Mouse (Mus musculus) mesoderm, embryonic 11.5 days (tissue): ENCODE data around the gene Fyn.

ENCODE experiments used
- DNase-seq: peaks from one replicate; pipeline ENCODE4 v3.0.0-alpha.2; 2012; ENCODE audit warnings: low read depth, low spot score

Gene Fyn

GRCm38 (mm10) chr10:39471714-39472531, 103.3 kb downstream of the Fyn start:
- DNase-seq, result no peak

GRCm38 (mm10) chr10:39472923-39473322, 104.3 kb downstream of the Fyn start:
- no peak for DNase-seq

DNA sequence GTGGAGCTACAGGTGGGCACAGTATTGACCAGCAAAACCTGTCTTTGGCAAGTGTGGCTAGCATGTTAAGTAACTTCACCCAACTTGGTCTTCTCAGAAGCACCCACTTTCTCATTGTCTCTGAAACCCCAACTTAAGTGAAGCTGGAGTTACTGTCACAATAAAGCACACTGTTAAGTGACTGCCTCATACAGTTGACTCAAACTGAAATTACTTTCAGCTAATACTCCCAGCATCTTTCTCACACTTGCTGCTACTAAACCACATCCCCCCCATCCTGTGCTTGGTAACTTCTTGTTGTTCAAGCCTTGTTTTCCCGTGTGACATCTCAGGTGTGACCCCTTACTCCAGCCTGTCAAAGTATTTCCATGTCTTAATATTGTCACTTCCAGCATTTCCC, 110.7 kb downstream of the Fyn start:
- DNase-seq, result no peak

DNA sequence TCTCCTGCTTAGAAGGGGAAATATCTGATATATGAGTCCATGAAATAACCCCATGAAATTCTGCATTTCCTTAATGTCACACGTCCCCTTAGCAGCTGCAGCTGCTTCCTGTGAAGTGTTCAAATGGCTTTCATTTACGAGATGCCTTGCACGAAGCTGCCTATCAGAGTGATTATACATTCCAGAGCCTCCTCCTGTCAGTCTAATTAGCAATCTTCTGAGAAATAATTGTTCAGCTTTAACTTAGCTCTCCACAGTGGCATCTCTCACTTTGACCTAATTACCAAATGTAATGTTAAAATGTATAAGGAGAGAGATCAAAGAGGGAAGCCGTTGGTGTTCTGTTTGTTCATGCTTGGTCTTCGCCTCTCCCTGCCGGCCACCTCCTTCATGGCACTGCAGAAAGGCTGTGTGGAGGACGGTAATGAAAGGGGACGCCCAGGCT, 115.7 kb downstream of the Fyn start:
- no peak for DNase-seq

DNA sequence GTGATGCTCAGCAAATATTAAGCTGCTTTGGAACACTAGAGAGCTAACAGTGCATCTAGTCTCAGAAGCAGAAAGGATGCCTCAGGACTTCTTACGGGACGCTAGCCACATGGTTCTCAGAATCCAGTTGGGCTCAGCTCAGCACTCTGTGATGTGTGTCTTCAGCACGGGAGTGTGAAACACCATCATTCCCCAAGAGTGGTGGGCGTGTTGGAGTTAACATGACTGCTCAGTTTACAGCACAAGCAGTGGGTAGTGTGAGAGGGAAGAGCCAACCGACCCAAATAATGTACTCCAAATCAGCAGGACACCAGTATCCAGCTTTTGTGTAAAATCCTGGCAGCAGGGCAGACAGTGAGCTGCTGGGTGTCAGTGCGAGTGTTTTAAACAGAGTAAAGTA, 116.2 kb downstream of the Fyn start:
- no peak for DNase-seq

DNA sequence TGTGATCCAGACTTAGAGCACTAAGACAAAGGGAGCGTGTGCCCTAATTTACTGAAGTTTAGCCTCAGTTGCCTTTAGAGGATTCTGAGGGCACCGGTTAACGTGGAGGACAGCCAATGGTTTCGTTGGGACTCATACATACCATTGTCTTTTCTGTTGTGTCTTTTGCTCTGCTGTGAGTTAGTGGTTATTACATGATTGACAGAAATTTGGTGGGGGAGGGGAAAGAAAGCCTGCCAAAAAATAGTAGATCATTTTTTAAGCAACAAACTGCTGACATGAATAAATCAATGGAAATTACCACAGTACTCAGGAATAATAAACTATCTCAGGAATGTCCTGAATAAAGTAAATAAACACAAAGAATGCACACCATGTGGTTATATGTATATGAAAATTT, 117.3 kb downstream of the Fyn start:
- no peak for DNase-seq

- no peak for DNase-seq
These were observed 118.1 kb downstream of the Fyn start for GRCm38 (mm10) chr10:39486501-39487450.

GRCm38 (mm10) chr10:39487740-39488415, 119.2 kb downstream of the Fyn start:
- DNase-seq, result no peak

- DNase-seq, result no peak
These were observed 119.9 kb downstream of the Fyn start for GRCm38 (mm10) chr10:39488542-39488941.

DNA sequence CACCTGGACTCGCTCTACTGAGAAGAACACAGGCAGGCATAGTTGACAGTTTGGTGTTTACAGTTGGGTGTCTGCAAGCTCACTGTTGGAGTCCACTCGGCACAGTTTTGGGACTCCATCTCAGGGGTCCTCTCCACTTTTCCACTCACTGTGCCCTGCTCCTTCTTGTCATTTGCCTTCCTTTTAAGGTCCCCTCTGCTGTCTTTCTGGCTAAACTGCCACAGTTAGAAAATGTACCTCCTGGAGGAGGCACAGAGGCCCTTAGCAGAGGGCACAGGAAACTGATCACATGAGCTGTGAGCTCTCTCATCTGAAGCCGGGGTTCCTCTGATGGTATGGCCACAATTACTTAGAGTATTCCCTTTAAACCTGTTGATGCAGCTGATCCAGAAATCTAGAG, 120.3 kb downstream of the Fyn start:
- no peak for DNase-seq

- peak; percentile 60 for DNase-seq
These were observed 121.9 kb downstream of the Fyn start for GRCm38 (mm10) chr10:39490349-39491121.

DNA sequence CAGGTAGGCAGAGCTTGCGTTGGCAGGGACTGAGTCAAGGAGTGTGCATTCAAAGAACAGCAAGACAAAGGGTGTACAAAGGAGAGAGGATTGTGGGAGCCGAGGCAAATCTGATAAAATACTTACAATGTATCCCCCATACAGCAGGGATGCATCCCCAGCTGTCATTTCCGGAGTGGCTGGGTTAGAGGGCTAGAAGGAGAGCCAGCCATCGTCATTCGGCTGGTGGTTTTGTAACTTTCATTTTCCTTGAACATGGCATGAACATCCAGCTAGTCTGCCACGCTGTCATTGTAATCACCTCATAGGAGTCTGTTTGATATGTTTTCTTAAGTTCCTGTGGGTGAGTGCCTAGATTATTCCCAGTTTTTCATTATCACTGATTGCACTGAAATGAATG, 123.5 kb downstream of the Fyn start:
- DNase-seq, result no peak

- no peak for DNase-seq
These were observed 124.4 kb downstream of the Fyn start for GRCm38 (mm10) chr10:39493007-39493406.

DNA sequence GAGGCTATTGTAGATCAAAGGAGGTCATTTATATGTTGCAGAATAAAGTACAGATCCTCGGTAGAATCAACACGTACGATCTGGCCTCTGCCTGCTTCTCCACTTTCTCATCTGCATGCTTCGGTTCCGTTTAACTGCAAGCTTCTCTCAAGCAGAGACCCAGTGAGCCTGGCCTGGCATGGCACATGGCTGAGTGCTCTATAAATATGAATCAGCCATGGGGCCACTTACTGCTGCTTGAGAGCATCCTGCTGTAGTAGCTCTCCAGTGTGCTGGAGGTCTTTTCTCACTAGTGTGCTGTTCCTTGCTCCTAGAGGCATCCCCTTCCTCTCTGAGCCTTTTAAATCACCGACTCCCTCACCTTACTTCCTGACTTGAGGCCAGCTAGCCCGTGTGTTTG, 130.0 kb downstream of the Fyn start:
- DNase-seq, result no peak

DNA sequence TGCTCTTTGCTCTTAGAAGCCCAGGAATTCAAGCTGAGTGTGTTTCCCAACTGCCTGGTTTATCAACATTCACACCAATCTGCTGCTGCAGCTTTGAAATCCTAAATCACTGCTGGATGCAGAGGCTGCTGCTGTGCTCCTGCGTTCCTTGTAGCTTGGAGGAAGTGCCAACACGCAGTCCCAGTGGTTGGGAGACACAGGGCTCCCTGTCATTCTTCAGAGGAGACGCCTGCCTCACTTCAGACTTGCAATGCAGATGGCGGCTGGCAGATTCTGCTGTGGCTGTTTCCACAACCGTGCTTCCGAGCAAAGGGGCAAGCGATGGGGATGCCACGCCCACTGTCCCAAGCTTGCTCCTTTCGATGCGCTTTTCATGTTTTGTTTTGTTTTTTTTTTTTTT, 132.9 kb downstream of the Fyn start:
- no peak for DNase-seq

DNA sequence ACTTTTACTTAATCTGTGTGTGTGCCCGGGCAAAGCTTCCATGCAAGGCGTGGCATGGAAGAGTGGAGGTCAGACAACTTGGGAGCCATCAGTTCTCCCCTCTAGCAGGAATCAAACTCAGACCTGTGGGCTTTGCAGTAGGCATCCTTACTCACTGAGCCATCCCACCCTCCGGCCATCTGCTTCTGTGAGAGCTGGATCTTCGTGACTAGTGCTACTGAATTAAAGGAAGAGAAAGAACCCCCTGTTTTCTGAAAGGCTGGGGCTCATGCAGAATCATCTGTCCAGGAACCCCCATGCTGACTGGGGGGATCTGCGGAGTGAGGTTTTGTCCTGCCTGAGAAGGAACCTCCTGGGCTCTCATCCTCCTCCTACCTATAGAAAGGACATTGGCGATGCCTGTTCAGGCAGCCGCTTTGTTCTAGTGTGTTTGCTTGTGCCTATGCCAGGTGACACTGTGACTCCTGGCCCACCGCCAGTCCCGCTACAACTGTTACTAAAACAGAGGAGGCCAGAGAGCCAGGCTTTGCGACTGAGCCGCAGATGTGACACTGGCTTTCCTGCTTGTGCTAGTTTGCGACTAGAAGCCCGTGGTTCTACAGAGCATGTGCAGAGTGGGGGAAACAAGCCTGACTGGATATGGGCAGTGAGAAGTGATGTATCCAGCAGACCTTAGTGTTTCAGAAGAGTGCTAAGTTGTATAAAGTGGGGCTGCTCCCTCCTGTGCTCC, 133.5 kb downstream of the Fyn start:
- DNase-seq, result no peak

DNA sequence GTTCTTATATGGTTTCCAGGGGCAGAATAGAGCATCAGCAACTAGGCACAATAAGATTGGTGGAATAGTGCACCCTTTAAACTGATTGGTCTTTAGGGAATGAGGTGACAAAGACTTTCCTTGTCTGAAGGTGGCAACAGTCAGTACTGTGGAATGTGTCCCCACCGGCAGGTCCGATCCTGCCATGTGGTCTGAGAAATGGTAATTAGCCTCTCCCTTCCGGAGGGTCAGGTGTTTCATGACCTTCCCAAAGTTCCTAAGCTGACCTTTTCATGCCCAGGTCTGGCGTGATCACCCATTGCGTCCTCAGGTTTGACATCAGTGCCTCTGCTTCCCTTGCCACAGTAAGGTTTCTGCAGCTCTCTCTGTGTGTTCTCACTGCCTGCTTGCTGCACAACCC, 134.7 kb downstream of the Fyn start:
- DNase-seq, result no peak

GRCm38 (mm10) chr10:39505007-39505406, 136.4 kb downstream of the Fyn start:
- no peak for DNase-seq

GRCm38 (mm10) chr10:39505621-39506020, 137.0 kb downstream of the Fyn start:
- no peak for DNase-seq

DNA sequence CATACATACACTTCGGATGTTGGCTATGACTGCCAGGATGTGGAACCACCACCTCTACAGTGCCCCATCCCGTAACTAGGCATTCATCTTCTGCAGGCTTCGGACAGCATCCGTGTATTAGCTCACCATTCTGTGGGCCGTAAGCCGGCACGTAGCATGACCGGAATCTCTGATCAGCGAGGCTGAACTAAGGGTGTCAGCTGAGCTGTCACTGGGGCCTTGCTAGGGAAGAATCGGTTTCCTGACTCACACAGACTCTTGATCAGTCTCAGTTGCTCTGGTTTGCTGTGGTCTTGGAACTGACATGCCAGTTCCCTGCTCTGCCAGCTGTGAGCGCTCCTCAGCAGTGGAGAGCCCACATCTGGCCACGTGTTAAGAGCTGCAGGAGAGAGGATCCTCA, 137.7 kb downstream of the Fyn start:
- DNase-seq, result no peak

- no peak for DNase-seq
These were observed 138.2 kb downstream of the Fyn start for GRCm38 (mm10) chr10:39506831-39507230.
